Mouse (Mus musculus) left cerebral cortex, adult 2 months (tissue): ENCODE data around the gene Acsl3. TPM values are rescaled to one million over a fixed set of nuclear protein-coding genes. Genes with fewer than 3 reads are reported as not detected.

Source experiments
- DNase-seq, 2 experiments: peaks; one replicate each; pipeline ENCODE4 v3.0.0; 2021 to 2022; ENCODE audit warnings: low spot score in 2 of 2, mixed read lengths in 1 of 2; ENCODE audit errors: extremely low spot score in 1 of 2
- H3K27ac ChIP-seq: fragments of 200-600 bp; 2 replicates; pipeline ENCODE4 v1.8.1; 2022
- H3K4me3 ChIP-seq: fragments of 200-600 bp; 2 replicates; pipeline ENCODE4 v1.8.1; 2022
- CTCF ChIP-seq: fragments of 200-600 bp; IDR thresholded peaks from 2 replicates; pipeline ENCODE4 v1.8.1; 2022; ENCODE audit warnings: antibody characterized with exemption, mild to moderate bottlenecking, moderate library complexity
- intact Hi-C: fragments of 180-260 bp; cut with DNase I; formaldehyde crosslinking; loops from one replicate; pipeline ENCODE4 v1.15.1; 2025
- long read RNA-seq, 2 experiments: library from polyadenylated mRNA; stranded (forward); transcript quantifications; one replicate each; pipeline ENCODE4 v2.0.0; 2021; ENCODE audit warnings: borderline mapping rate in 2 of 2
- total RNA-seq, 2 experiments: library from RNA; stranded (reverse); gene quantifications; 2 replicates each; pipeline ENCODE4 v1.2.3; 2021

The Acsl3 gene
- 100 to 1,000 TPM; 166 to 169 TPM for total RNA-seq
- long read RNA-seq, experiment 1, transcript Acsl3-201 (16 exons, 3,950 nt), result minor isoform, 40 of 155 reads
- long read RNA-seq, experiment 1, transcript Acsl3-205 (15 exons, 2,976 nt), result major isoform, 85 of 155 reads
- long read RNA-seq, experiment 1, partial matches to known transcripts, result 23 of 155 reads
- long read RNA-seq, experiment 1, other reads (novel, unspliced or antisense), result 6 of 155 reads
- long read RNA-seq, experiment 2, transcript Acsl3-205 (15 exons, 2,976 nt), result major isoform, 66 of 125 reads
- long read RNA-seq, experiment 2, transcript Acsl3-201 (16 exons, 3,950 nt), result minor isoform, 40 of 125 reads
- long read RNA-seq, experiment 2, partial matches to known transcripts, result 8 of 125 reads
- long read RNA-seq, experiment 2, other reads (novel, unspliced or antisense), result 10 of 125 reads

GRCm38 (mm10) chr1:78657671-78658440, at the start of gene Acsl3, which contains the start of gene Utp14b:
TSS of gene Acsl3 (plus strand) at chr1:78657825.
TSS of gene Utp14b (plus strand) at chr1:78658038.
- H3K4me3 ChIP-seq, result peak within 1 kb of the TSS; percentile 98
- intact Hi-C loops, result loop anchor here (1.0 to 2.0 kb wide), 2 partner anchors 63 to 121 kb away; no protein-coding TSS in a partner anchor
- no peak for TF ChIP-seq CTCF
- peak within 1 kb of the TSS; percentile 99 for H3K27ac ChIP-seq
- peak; percentile 97 to 98 for DNase-seq

DNA sequence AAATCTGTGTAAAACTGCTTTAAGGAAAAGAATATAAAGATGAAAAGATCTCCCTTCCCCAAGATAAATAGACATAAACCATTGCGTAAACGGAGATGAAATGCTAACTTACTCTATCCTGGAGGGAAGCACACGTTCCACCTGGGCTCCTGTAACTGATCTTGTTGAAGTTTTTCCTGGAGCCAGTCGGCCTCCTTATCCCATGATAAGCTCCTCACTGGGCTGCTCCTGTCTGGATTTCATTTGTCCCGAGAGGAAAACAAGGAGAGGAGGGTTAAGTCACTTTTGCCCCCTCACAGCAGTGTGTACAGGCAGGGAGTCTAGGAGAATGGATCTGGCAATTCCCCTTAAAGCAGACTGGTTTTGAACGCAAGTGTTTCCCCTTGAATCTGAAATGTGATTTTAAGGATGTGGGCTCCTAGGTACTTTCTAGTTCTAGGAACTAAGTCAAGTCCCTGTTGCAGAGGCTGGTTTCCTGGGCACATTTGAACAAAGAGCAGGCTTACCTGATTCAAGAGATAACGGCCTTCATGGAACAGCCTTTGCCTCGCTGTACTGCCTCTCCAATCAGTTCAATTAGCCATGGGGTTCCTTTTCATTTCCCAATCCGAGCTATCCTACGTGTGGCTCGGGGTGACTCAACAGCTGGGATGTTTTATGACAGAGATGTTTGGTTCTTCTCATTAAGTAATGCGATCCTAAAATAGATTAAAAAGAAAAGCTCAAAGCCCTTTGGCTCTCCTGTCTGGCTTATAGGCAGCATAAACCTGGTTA, 48.3 kb upstream of the Acsl3 start:
- no peak for DNase-seq
- TF ChIP-seq CTCF, result no peak
- H3K27ac ChIP-seq, result no peak overlapping the region
- H3K4me3 ChIP-seq, result no peak overlapping the region
- intact Hi-C loops, result no loop called here

GRCm38 (mm10) chr1:78611039-78611438, 46.6 kb upstream of the Acsl3 start:
- intact Hi-C loops, result no loop called here

GRCm38 (mm10) chr1:78612959-78613358, 44.7 kb upstream of the Acsl3 start:
- Histone ChIP-seq H3K27ac (no peak overlapping the region), H3K4me3 (no peak overlapping the region)
- no peak for DNase-seq
- intact Hi-C loops, result no loop called here
- TF ChIP-seq CTCF, result no peak

More at GRCm38 (mm10) chr1:78611039-78611438, 46.6 kb upstream of the Acsl3 start:
- H3K4me3 ChIP-seq, result no peak overlapping the region
- DNase-seq, result no peak
- no peak for TF ChIP-seq CTCF
- H3K27ac ChIP-seq, result no peak overlapping the region

GRCm38 (mm10) chr1:78624352-78624751, 33.3 kb upstream of the Acsl3 start:
- TF ChIP-seq CTCF, result no peak
- no peak for DNase-seq
- intact Hi-C loops, result no loop called here
- no peak overlapping the region for H3K27ac ChIP-seq
- H3K4me3 ChIP-seq, result no peak overlapping the region

DNA sequence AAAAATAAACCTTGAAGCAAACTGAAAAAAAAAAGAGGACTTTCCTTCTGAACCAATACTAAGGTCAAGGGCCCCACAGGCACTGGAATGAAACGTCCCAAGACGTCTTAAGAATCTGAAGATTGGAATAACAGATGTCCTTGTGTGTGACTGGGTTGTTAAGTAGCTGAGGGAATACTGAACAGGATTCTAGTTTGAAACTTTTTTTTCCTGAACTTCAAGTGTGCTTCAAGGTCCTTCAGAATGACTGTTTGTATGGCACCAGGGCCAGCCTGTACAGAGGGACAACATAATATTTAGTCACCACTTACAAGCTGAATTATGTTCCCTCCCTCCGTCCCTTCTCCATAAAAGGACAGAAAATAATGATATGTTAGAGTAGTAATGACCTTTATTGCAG, 23.1 kb upstream of the Acsl3 start:
- Histone ChIP-seq H3K4me3 (no peak overlapping the region), H3K27ac (no peak overlapping the region)
- DNase-seq, result no peak
- intact Hi-C loops, result no loop called here
- TF ChIP-seq CTCF, result no peak

DNA sequence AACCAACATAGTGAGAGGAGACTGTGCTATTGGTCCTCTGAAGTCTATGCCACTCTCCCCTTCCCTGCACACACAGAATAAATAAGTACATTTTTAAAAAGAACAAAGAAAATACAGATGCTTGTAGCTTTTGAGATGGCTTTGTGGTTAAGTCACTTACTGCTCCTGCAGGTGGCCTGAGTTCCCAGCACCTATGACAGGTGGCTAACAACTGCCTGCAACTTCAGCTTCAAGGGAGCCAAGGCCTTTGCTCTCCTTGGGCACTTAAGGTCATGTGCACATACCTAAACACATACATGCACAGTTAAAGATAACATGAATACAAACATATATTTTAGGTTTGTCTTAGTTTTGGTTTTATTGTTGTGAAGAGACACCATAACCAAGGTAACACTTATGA, 16.8 kb upstream of the Acsl3 start:
- DNase-seq, result no peak
- Histone ChIP-seq H3K4me3 (no peak overlapping the region), H3K27ac (no peak overlapping the region)
- intact Hi-C loops, result no loop called here
- no peak for TF ChIP-seq CTCF

DNA sequence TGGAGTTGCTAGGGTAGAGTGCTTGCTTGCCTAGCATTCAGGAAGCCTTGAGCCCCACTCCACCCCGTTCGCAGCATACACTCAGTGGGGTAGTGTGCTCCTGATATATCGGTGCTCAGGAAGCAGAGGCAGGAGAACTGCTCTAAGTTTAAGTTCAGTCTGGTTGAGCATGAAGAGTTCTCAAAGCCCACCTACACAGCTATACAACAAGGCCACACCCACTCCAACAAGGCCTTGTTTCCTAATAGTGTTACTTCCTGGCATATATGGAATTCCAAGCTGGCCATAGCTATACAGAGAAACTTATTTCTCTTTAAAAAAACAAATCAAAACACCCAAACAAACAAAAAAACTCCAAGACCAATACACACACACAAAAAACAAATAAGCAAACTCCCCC, 15.8 kb upstream of the Acsl3 start:
- no peak for DNase-seq
- no peak overlapping the region for H3K27ac ChIP-seq
- TF ChIP-seq CTCF, result no peak
- intact Hi-C loops, result no loop called here
- H3K4me3 ChIP-seq, result no peak overlapping the region

- intact Hi-C loops, result no loop called here
- Histone ChIP-seq H3K27ac (no peak overlapping the region), H3K4me3 (no peak overlapping the region)
- DNase-seq, result no peak
- no peak for TF ChIP-seq CTCF
Observed at GRCm38 (mm10) chr1:78642197-78642596, 15.4 kb upstream of the Acsl3 start.

DNA sequence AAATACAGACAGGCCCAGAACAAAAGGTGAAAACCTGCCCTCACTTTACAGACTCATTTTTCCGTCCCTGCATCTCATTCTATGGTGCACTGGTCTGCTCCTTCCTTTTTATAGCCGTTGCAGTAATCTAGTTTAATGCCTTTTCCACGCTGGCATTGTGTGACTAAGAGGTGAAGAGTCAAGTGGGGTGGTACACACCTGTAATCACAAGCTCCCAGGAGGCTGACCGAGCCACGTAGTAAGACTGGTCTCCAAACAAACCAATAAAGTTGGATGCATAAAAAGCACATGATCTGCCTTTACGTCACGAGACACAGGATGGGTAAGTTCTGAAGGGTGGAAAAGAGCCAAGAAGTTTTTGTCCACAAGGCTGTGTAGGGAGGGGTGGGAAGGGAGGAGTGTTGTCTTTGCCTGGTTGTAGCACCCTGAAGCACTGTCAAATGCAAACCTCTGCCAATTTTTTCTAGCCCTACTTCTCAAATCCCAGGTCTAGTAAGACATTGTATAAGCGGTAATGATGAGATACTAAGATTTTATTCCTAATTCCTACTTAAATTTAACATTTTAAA, 10.2 kb upstream of the Acsl3 start:
- intact Hi-C loops, result no loop called here
- TF ChIP-seq CTCF, result no peak
- no peak for DNase-seq
- H3K27ac ChIP-seq, result no peak overlapping the region
- no peak overlapping the region for H3K4me3 ChIP-seq

DNA sequence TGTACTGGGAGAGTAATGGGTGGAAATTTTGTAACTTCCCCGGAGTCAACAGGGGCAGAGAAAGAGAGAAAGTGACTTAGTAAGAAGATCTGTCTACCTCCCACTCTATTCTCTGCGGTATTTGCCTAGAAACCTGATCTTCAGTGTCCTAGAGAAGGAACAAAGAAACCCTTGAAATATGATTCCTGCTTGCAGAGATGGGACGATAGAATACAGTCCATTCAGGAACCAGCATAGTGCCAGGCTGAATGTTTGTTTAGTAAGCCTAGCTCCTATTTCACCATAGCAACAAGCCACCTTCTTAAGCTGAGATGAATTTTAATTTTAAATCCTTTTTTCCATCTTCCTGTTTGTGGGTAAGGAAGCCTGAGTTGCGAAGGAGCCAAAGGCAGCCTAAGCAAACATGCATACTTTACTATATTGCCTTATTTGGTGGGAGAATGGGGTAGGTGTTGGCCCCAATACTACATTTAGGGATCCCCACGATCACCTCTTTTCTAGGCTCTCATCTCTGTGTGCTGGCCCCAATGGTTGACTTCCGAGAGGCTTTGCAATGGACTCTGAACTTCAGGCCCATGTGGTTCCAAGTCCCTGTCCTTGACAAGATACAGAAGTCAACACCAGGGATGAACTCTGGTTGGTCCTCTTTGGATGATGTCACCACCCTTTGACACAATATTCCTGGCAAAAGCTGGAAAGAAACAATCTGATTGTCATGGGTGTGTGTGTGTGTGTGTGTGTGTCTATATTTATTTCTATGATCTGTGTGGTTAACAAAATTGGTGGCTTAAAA, 8.2 kb upstream of the Acsl3 start:
- intact Hi-C loops, result no loop called here
- Histone ChIP-seq H3K27ac (no peak overlapping the region), H3K4me3 (no peak overlapping the region)
- DNase-seq, result no peak
- no peak for TF ChIP-seq CTCF
